Comparison of ENCODE assay signal across 9 mouse cellular contexts in genomic region chr13:21710031-21710711, GRCm38 (mm10). TPM values are rescaled to one million over a fixed set of nuclear protein-coding genes. Genes with fewer than 3 reads are reported as not detected.
A peak's percentile ranks its signal among the peaks of the same experiment; 100 is the strongest.
DNase-seq lines count a peak whose midpoint lies in the region; ATAC-seq lines count a peak whose summit lies in the region.
"Had no signal": no experiment of that assay in that cellular context is flagged by ENCODE, and none has a peak within 500 bp of the region (broad histone marks: within the 10 kb centered on the region; RNA-seq: fewer than 3 reads in every experiment).

No protein-coding gene starts in this region.

- peak; percentile 85 to 88 for DNase-seq in CD8-positive naive resting alpha-beta T cell, adult 2 months (ENCODE audit: low read depth in 2 of 2, low spot score in 2 of 2)
- DNase-seq in c-Kit-positive CD71-positive TER-119-negative erythroid progenitor cells, embryonic 14.5 days (ENCODE audit: low read depth): peak; percentile 81
- peak; percentile 91 for DNase-seq in forebrain, embryonic 11.5 days (ENCODE audit: low spot score)
- peak; percentile 90 to 92 for DNase-seq in kidney, postnatal 25 days
- DNase-seq in liver, embryonic 13.5 days: peak; percentile 83
- DNase-seq in natural killer cell, adult 2 months (ENCODE audit: low spot score in 2 of 2): peak; percentile 86 to 89

- H3K9me3 ChIP-seq in forebrain, embryonic 11.5 days (ENCODE audit: control insufficient read depth, low read length): no peaks in the 10 kb centered on the region
- no peaks in the 10 kb centered on the region for H3K9me3 ChIP-seq in heart, embryonic 16.5 days (replicated peaks; ENCODE audit: control insufficient read depth, low read length)
- H3K9me3 ChIP-seq in liver, embryonic 13.5 days (replicated peaks): no peaks in the 10 kb centered on the region
- H3K9me3 ChIP-seq in stomach, embryonic 14.5 days (ENCODE audit: control insufficient read depth, low read depth, low read length): no peaks in the 10 kb centered on the region

- H3K4me2 ChIP-seq in forebrain, embryonic 11.5 days (ENCODE audit: low read depth, low read length, severe bottlenecking): peak overlapping the region; percentile 32; the same call in 1 of the 2 replicates
- H3K4me2 ChIP-seq in heart, embryonic 16.5 days (ENCODE audit: low read depth, low read length): peak overlapping the region; percentile 87
- H3K4me2 ChIP-seq in liver, embryonic 13.5 days: peak overlapping the region; percentile 62
- H3K4me2 ChIP-seq in stomach, embryonic 14.5 days (replicated peaks; ENCODE audit: low read depth, low read length): peak overlapping the region; percentile 53; the same call in 1 of the 2 replicates

- H3K9ac ChIP-seq in forebrain, embryonic 11.5 days (ENCODE audit: low read length): peak overlapping the region; percentile 67
- H3K9ac ChIP-seq in heart, embryonic 16.5 days (ENCODE audit: low read length): peak overlapping the region; percentile 80
- H3K9ac ChIP-seq in liver, embryonic 13.5 days: peak overlapping the region; percentile 79
- H3K9ac ChIP-seq in stomach, embryonic 14.5 days (replicated peaks; ENCODE audit: low read depth, low read length): peak overlapping the region; percentile 45; the same call in 1 of the 2 replicates

- no peaks in the 10 kb centered on the region for H3K36me3 ChIP-seq in forebrain, embryonic 11.5 days (ENCODE audit: control insufficient read depth, insufficient read depth, low read length)
- H3K36me3 ChIP-seq in heart, embryonic 16.5 days (ENCODE audit: control insufficient read depth, insufficient read depth): no peaks in the 10 kb centered on the region
- no peaks in the 10 kb centered on the region for H3K36me3 ChIP-seq in liver, embryonic 13.5 days
- H3K36me3 ChIP-seq in stomach, embryonic 14.5 days (ENCODE audit: control insufficient read depth, insufficient read depth, low read length): no peaks in the 10 kb centered on the region

- peak overlapping the region; percentile 72 for H3K27ac ChIP-seq in forebrain, embryonic 11.5 days (ENCODE audit: low read depth, low read length)
- H3K27ac ChIP-seq in heart, embryonic 16.5 days (ENCODE audit: low read length): peak overlapping the region; percentile 95
- H3K27ac ChIP-seq in liver, embryonic 13.5 days: peak overlapping the region; percentile 80
- H3K27ac ChIP-seq in stomach, embryonic 14.5 days (ENCODE audit: low read length): peak overlapping the region; percentile 74

- WGBS in forebrain, embryonic 11.5 days: under 1% methylated on average over 32 of the region's 32 CpGs
- 0% methylated on average over 32 of the region's 32 CpGs for WGBS in heart, embryonic 16.5 days
- WGBS in liver, embryonic 13.5 days (ENCODE audit: insufficient replicate concordance): under 1% methylated on average over 32 of the region's 32 CpGs
- WGBS in stomach, embryonic 14.5 days: under 1% methylated on average over 32 of the region's 32 CpGs

- peak overlapping the region; percentile 56 for H3K4me3 ChIP-seq in forebrain, embryonic 11.5 days (ENCODE audit: low read depth, low read length)
- peak overlapping the region; percentile 93 for H3K4me3 ChIP-seq in heart, embryonic 16.5 days (ENCODE audit: low read length)
- H3K4me3 ChIP-seq in liver, embryonic 13.5 days (replicated peaks): peak overlapping the region; percentile 71
- H3K4me3 ChIP-seq in stomach, embryonic 14.5 days (ENCODE audit: low read depth, low read length): peak overlapping the region; percentile 68

- H3K27me3 ChIP-seq in forebrain, embryonic 11.5 days (ENCODE audit: control insufficient read depth, insufficient read depth, low read length): no peaks in the 10 kb centered on the region
- H3K27me3 ChIP-seq in heart, embryonic 16.5 days (ENCODE audit: control insufficient read depth, insufficient read depth, low read length): no peaks in the 10 kb centered on the region
- H3K27me3 ChIP-seq in liver, embryonic 13.5 days: no peaks in the 10 kb centered on the region
- H3K27me3 ChIP-seq in stomach, embryonic 14.5 days (ENCODE audit: control insufficient read depth, insufficient read depth, low read length): no peaks in the 10 kb centered on the region

- no peaks in the 10 kb centered on the region; the same call in 1 of the 2 replicates for H3K4me1 ChIP-seq in forebrain, embryonic 11.5 days (replicated peaks; ENCODE audit: control insufficient read depth, insufficient read depth, low read length)
- peaks cover 7% of the 10 kb centered on the region for H3K4me1 ChIP-seq in heart, embryonic 16.5 days (ENCODE audit: control insufficient read depth, insufficient read depth, low read length)
- H3K4me1 ChIP-seq in liver, embryonic 13.5 days (replicated peaks): peaks cover 27% of the 10 kb centered on the region
- H3K4me1 ChIP-seq in stomach, embryonic 14.5 days (ENCODE audit: control insufficient read depth, insufficient read depth, low read length): peaks cover 4% of the 10 kb centered on the region; the same call in 1 of the 2 replicates

- ATAC-seq in forebrain, embryonic 11.5 days (replicated peaks; ENCODE audit: low FRiP score): peak; percentile 78
- peak; percentile 79 for ATAC-seq in heart, embryonic 16.5 days (replicated peaks; ENCODE audit: extremely low read depth, insufficient read depth, low FRiP score)
- ATAC-seq in liver, embryonic 13.5 days (ENCODE audit: low read depth): peak; percentile 70
- peak; percentile 85 for ATAC-seq in stomach, embryonic 14.5 days (ENCODE audit: insufficient number of reproducible peaks, insufficient read depth, low FRiP score, low read depth)

RNA-seq across cellular contexts. Expression of gene Hist1h2bl, which starts 5.8 kb away (rescaled TPM):
- polyA plus RNA-seq in forebrain, embryonic 11.5 days (2014; fragmentation: Nextera tagmentation; extraction: Ambion mirVana): 2.3 and 5.4 TPM in 2 replicates
- 0.86 and 1.7 TPM in 2 replicates for polyA plus RNA-seq in heart, embryonic 16.5 days (2015; fragmentation: Nextera tagmentation; extraction: Ambion mirVana)
- 1.8 and 3.0 TPM in 2 replicates for polyA plus RNA-seq in liver, embryonic 13.5 days (2015; fragmentation: Nextera tagmentation; extraction: Ambion mirVana)
- polyA plus RNA-seq in stomach, embryonic 14.5 days (2014; fragmentation: Nextera tagmentation; extraction: Ambion mirVana): 3.7 and 4.3 TPM in 2 replicates

RNA-seq across cellular contexts. Expression of gene Hist1h2ai, which starts 6.1 kb away (rescaled TPM):
- polyA plus RNA-seq in forebrain, embryonic 11.5 days (2014; fragmentation: Nextera tagmentation; extraction: Ambion mirVana): 23.9 and 25.3 TPM in 2 replicates
- polyA plus RNA-seq in heart, embryonic 16.5 days (2015; fragmentation: Nextera tagmentation; extraction: Ambion mirVana): 4.3 and 8.1 TPM in 2 replicates
- polyA plus RNA-seq in liver, embryonic 13.5 days (2015; fragmentation: Nextera tagmentation; extraction: Ambion mirVana): 15.6 and 39.6 TPM in 2 replicates
- 8.8 and 36.0 TPM in 2 replicates for polyA plus RNA-seq in stomach, embryonic 14.5 days (2014; fragmentation: Nextera tagmentation; extraction: Ambion mirVana)

RNA-seq across cellular contexts. Expression of gene Hist1h3h, which starts 7.3 kb away (rescaled TPM):
- polyA plus RNA-seq in forebrain, embryonic 11.5 days (2014; fragmentation: Nextera tagmentation; extraction: Ambion mirVana): 16.8 and 17.4 TPM in 2 replicates
- polyA plus RNA-seq in heart, embryonic 16.5 days (2015; fragmentation: Nextera tagmentation; extraction: Ambion mirVana): 4.8 and 6.2 TPM in 2 replicates
- 5.8 and 11.7 TPM in 2 replicates for polyA plus RNA-seq in liver, embryonic 13.5 days (2015; fragmentation: Nextera tagmentation; extraction: Ambion mirVana)
- polyA plus RNA-seq in stomach, embryonic 14.5 days (2014; fragmentation: Nextera tagmentation; extraction: Ambion mirVana): 9.0 and 13.1 TPM in 2 replicates

RNA-seq across cellular contexts. Expression of gene Hist1h2bm, which starts 11.7 kb away (rescaled TPM):
- 5.0 and 5.7 TPM in 2 replicates for polyA plus RNA-seq in forebrain, embryonic 11.5 days (2014; fragmentation: Nextera tagmentation; extraction: Ambion mirVana)
- polyA plus RNA-seq in heart, embryonic 16.5 days (2015; fragmentation: Nextera tagmentation; extraction: Ambion mirVana): 1.8 and 2.4 TPM in 2 replicates
- 4.3 and 8.6 TPM in 2 replicates for polyA plus RNA-seq in liver, embryonic 13.5 days (2015; fragmentation: Nextera tagmentation; extraction: Ambion mirVana)
- 3.1 TPM in 2 replicates for polyA plus RNA-seq in stomach, embryonic 14.5 days (2014; fragmentation: Nextera tagmentation; extraction: Ambion mirVana)

RNA-seq across cellular contexts. Expression of gene Olfr1359, which starts 12.3 kb away (rescaled TPM):
- not detected in 2 replicates for polyA plus RNA-seq in forebrain, embryonic 11.5 days (2014; fragmentation: Nextera tagmentation; extraction: Ambion mirVana)
- not detected in 2 replicates for polyA plus RNA-seq in heart, embryonic 16.5 days (2015; fragmentation: Nextera tagmentation; extraction: Ambion mirVana)
- not detected in 2 replicates for polyA plus RNA-seq in liver, embryonic 13.5 days (2015; fragmentation: Nextera tagmentation; extraction: Ambion mirVana)
- polyA plus RNA-seq in stomach, embryonic 14.5 days (2014; fragmentation: Nextera tagmentation; extraction: Ambion mirVana): not detected in 2 replicates
- polyA plus RNA-seq: gonadal fat pad, adult 2 months had no signal

Comparison
In these comparisons a context has a peak if more than half of its experiments do, and no peak if none do; other contexts are left out.
1. Peak in every context shown above with its lines: DNase-seq, ATAC-seq, H3K4me3 ChIP-seq and H3K27ac ChIP-seq.
2. H3K4me2 ChIP-seq: peak in every context shown above with its lines; median percentile 87 in heart, embryonic 16.5 days; 62 in liver, embryonic 13.5 days; 53 in stomach, embryonic 14.5 days; 32 in forebrain, embryonic 11.5 days.